Mouse (Mus musculus) liver, embryonic 14.5 days (tissue): ENCODE results near the gene S100z. TPM values are rescaled to one million over a fixed set of nuclear protein-coding genes. Genes with fewer than 3 reads are reported as not detected.

Experiments used
- ATAC-seq: fragments of 200-750 bp; cut with Nextera tagmentation; 2 replicates; pipeline ENCODE4 v1.8.0; 2017; ENCODE audit warnings: moderate number of reproducible peaks, mild to moderate bottlenecking, moderate library complexity; ENCODE audit not compliant: insufficient read depth
- DNase-seq, 3 experiments: peaks; one replicate each; pipeline ENCODE4 v3.0.0-alpha.2; 2012 to 2013; ENCODE audit warnings: low read depth in 3 of 3, low spot score in 3 of 3
- H3K27ac ChIP-seq: fragments of 300-500 bp; sonication (generic); 2 replicates; pipeline ENCODE4 v1.5.1; 2014; ENCODE audit warnings: moderate library complexity, mild to moderate bottlenecking, control low read depth, inconsistent platforms
- H3K27me3 ChIP-seq: fragments of 300-500 bp; sonication (generic); 2 replicates; pipeline ENCODE4 v1.6.1; 2014; ENCODE audit warnings: mild to moderate bottlenecking, low read length, moderate library complexity; ENCODE audit not compliant: control insufficient read depth, insufficient read depth
- H3K36me3 ChIP-seq: fragments of 300-500 bp; sonication (generic); replicated peaks from 2 replicates; pipeline ENCODE4 v1.6.1; 2014; ENCODE audit warnings: low read depth; ENCODE audit not compliant: control insufficient read depth, insufficient read depth
- H3K4me1 ChIP-seq, 2 experiments: fragments of 200-500 bp in 1 of 2; fragments of 300-500 bp in 1 of 2; sonication (generic) in 1 of 2; replicated peaks; 2 replicates each; pipeline ENCODE4 v1.6.1; 2012 to 2014; ENCODE audit warnings: antibody characterized with exemption in 1 of 2, inconsistent platforms in 1 of 2, low read length in 1 of 2; ENCODE audit not compliant: control insufficient read depth in 2 of 2, insufficient read depth in 2 of 2
- H3K4me2 ChIP-seq: fragments of 300-500 bp; sonication (generic); 2 replicates; pipeline ENCODE4 v1.6.1; 2014; ENCODE audit warnings: low read depth, mild to moderate bottlenecking, control low read depth, moderate library complexity
- H3K4me3 ChIP-seq, 2 experiments: fragments of 200-500 bp in 1 of 2; fragments of 300-500 bp in 1 of 2; sonication (generic) in 1 of 2; 2 replicates each; pipeline ENCODE4 v1.5.1; 2012 to 2014; ENCODE audit warnings: low read depth in 2 of 2, low read length in 2 of 2, mild to moderate bottlenecking in 2 of 2, control low read depth in 1 of 2, inconsistent platforms in 1 of 2, moderate library complexity in 1 of 2; ENCODE audit not compliant: insufficient read depth in 1 of 2
- H3K9ac ChIP-seq: fragments of 300-500 bp; sonication (generic); replicated peaks from 2 replicates; pipeline ENCODE4 v1.6.1; 2014; ENCODE audit warnings: mild to moderate bottlenecking, control low read depth, moderate library complexity
- H3K9me3 ChIP-seq: fragments of 300-500 bp; sonication (generic); 2 replicates; pipeline ENCODE4 v1.6.1; 2016; ENCODE audit warnings: low read length, mixed read lengths; ENCODE audit not compliant: control insufficient read depth
- CTCF ChIP-seq: IDR thresholded peaks from 2 replicates; pipeline ENCODE4 v1.5.1; 2016; ENCODE audit warnings: antibody characterized with exemption, low read depth, control low read depth
- EP300 ChIP-seq: IDR thresholded peaks from 2 replicates; pipeline ENCODE4 v1.6.1; 2016; ENCODE audit warnings: antibody characterized with exemption, low read depth
- WGBS: fragments of 180-500 bp; shearing (Covaris S2); extraction: QIAGEN DNeasy Blood & Tissue Kit; methylation state at CpG from one replicate; pipeline ENCODE4 v1.1.7; 2014; ENCODE audit not compliant: insufficient replicate concordance; 5-methylcytosine and 5-hydroxymethylcytosine counted together
- polyA plus RNA-seq, 2 experiments: library from polyadenylated mRNA; depleted of rRNA in 1 of 2; stranded (reverse) in 1 of 2; unstranded in 1 of 2; fragments of >200 nt; fragmentation: Nextera tagmentation in 1 of 2; extraction: Ambion mirVana in 1 of 2; gene quantifications; 2 replicates each; pipeline versions ENCODE4 v1.2.1 to v1.2.3; 2012 to 2014

S100z gene
- polyA plus RNA-seq, 2 experiments, result not detected

- no peak for ATAC-seq
- no peak overlapping the region for H3K9ac ChIP-seq
- no peak overlapping the region for H3K4me3 ChIP-seq
- H3K27me3 ChIP-seq, result no peaks in the 10 kb centered on the region
- no peak for DNase-seq
- no peaks in the 10 kb centered on the region; a peak in 1 of 4 replicates for H3K4me1 ChIP-seq
- no peak overlapping the region for H3K27ac ChIP-seq
- no peak overlapping the region for H3K4me2 ChIP-seq
- H3K36me3 ChIP-seq, result no peaks in the 10 kb centered on the region
- no peaks in the 10 kb centered on the region for H3K9me3 ChIP-seq
- TF ChIP-seq CTCF, result no peak
- TF ChIP-seq EP300, result no peak
- 65% methylated on average over 3 of the region's 3 CpGs for WGBS
These were observed 18.1 kb upstream of the S100z start for GRCm38 (mm10) chr13:95496601-95497000.

GRCm38 (mm10) chr13:95494812-95495211 lies 16.3 kb upstream of the S100z start:
- no peak overlapping the region for H3K9ac ChIP-seq
- no peaks in the 10 kb centered on the region for H3K27me3 ChIP-seq
- no peaks in the 10 kb centered on the region for H3K36me3 ChIP-seq
- no peaks in the 10 kb centered on the region; a peak in 1 of 4 replicates for H3K4me1 ChIP-seq
- H3K4me3 ChIP-seq, result no peak overlapping the region
- 40% methylated on average over 8 of the region's 8 CpGs for WGBS
- DNase-seq (no peak), ATAC-seq (no peak)
- no peak overlapping the region for H3K27ac ChIP-seq
- no peak overlapping the region for H3K4me2 ChIP-seq
- no peak for TF ChIP-seq CTCF
- no peak for TF ChIP-seq EP300
- H3K9me3 ChIP-seq, result no peaks in the 10 kb centered on the region

GRCm38 (mm10) chr13:95493296-95493695 lies 14.8 kb upstream of the S100z start:
- no peak overlapping the region for H3K27ac ChIP-seq
- TF ChIP-seq EP300 (no peak), CTCF (no peak)
- no peaks in the 10 kb centered on the region for H3K9me3 ChIP-seq
- no peaks in the 10 kb centered on the region for H3K27me3 ChIP-seq
- no peaks in the 10 kb centered on the region for H3K36me3 ChIP-seq
- no peak for ATAC-seq
- 52% methylated on average over 5 of the region's 5 CpGs for WGBS
- no peaks in the 10 kb centered on the region; a peak in 1 of 4 replicates for H3K4me1 ChIP-seq
- no peak overlapping the region for H3K4me2 ChIP-seq
- H3K9ac ChIP-seq, result no peak overlapping the region
- DNase-seq, result no peak
- no peak overlapping the region for H3K4me3 ChIP-seq

- DNase-seq, result no peak
- Histone ChIP-seq H3K4me1 (no peaks in the 10 kb centered on the region; a peak in 1 of 4 replicates), H3K27ac (no peak overlapping the region), H3K4me2 (no peak overlapping the region), H3K4me3 (no peak overlapping the region), H3K9ac (no peak overlapping the region), H3K9me3 (no peaks in the 10 kb centered on the region), H3K27me3 (no peaks in the 10 kb centered on the region), H3K36me3 (no peaks in the 10 kb centered on the region)
- 61% methylated on average over 11 of the region's 11 CpGs for WGBS
- ATAC-seq, result no peak
- TF ChIP-seq CTCF, result no peak
- no peak for TF ChIP-seq EP300
These were observed 12.8 kb upstream of the S100z start for GRCm38 (mm10) chr13:95491327-95491726.

- Histone ChIP-seq H3K9me3 (no peaks in the 10 kb centered on the region), H3K36me3 (no peaks in the 10 kb centered on the region), H3K9ac (no peak overlapping the region), H3K27me3 (no peaks in the 10 kb centered on the region), H3K27ac (no peak overlapping the region), H3K4me3 (no peak overlapping the region), H3K4me2 (no peak overlapping the region), H3K4me1 (no peaks in the 10 kb centered on the region)
- 47% methylated on average over 5 of the region's 5 CpGs for WGBS
- TF ChIP-seq CTCF (no peak), EP300 (no peak)
- DNase-seq (no peak), ATAC-seq (no peak)
These were observed 6.1 kb upstream of the S100z start for GRCm38 (mm10) chr13:95484664-95485063.
